Mouse (Mus musculus): ENCODE results near the gene Ywhae. TPM values are rescaled to one million over a fixed set of nuclear protein-coding genes. Genes with fewer than 3 reads are reported as not detected.

Gene Ywhae
- total RNA-seq (2023) = 209 to 224 TPM (median 217 TPM) in 4 replicates

GRCm38 (mm10) chr11:75732434-75733226 is at the start of gene Ywhae:
Gene Ywhae, plus strand, starts transcription at chr11:75732869.

DNA sequence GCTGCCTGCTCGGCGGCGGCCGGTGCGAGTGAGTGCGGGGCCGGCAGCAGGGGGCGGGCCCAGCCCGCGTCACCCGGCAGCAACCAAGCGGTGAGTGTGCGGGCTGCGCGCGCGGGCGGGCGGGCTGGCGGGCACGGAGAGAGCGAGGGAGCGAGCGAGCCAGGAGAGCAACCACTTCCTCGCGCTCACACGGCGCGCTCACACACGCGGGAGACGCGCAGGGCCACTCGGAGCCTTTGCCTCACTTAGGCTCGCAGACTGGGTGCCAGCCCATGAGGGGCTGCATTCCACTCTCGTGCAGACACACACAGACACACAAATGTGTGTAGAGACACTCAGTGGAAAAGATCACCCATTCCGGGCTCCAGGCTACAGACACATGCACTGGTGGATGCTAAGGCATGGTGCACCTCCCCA is 63.4 kb downstream of the Ywhae start, which contains the start of gene Doc2b:
Gene Doc2b (minus strand): TSS at position 21 of the 417 bp plus-strand sequence.

Other genes with a start within 250 kb of the Ywhae start
- gene Prpf8, start 246.1 kb upstream of the Ywhae start, total RNA-seq (2023) = 222 to 240 TPM (median 237 TPM) in 4 replicates
- 0.44 to 0.94 TPM (median 0.85 TPM) in 4 replicates for gene Rilp, start 222.8 kb upstream of the Ywhae start, total RNA-seq (2023)
- gene Scarf1, start 219.3 kb upstream of the Ywhae start, total RNA-seq (2023) = 0.21 to 0.23 TPM (median 0.22 TPM) in 3 of 4 replicates, not detected in the other
- gene Slc43a2, start 201.2 kb upstream of the Ywhae start, total RNA-seq (2023) = 44.9 to 66.8 TPM (median 46.5 TPM) in 4 replicates
- gene Pitpna, start 144.8 kb upstream of the Ywhae start, total RNA-seq (2023) = 218 to 240 TPM (median 227 TPM) in 4 replicates
- gene Inpp5k, start 101.9 kb upstream of the Ywhae start, total RNA-seq (2023) = 105 to 118 TPM (median 111 TPM) in 4 replicates
- 366 to 421 TPM (median 376 TPM) in 4 replicates for gene Myo1c, start 82.4 kb upstream of the Ywhae start, total RNA-seq (2023)
- gene Crk, start 53.6 kb upstream of the Ywhae start, total RNA-seq (2023) = 58.8 to 63.8 TPM (median 62.4 TPM) in 4 replicates
- gene Doc2b, start 63.2 kb downstream of the Ywhae start, total RNA-seq (2023) = not detected in 4 replicates
- gene Rph3al, start 205.6 kb downstream of the Ywhae start, total RNA-seq (2023) = 10.6 to 13.5 TPM (median 12.1 TPM) in 4 replicates